Mouse (Mus musculus) left cerebral cortex, adult 6 months (tissue): ENCODE results near the gene Fcnb. TPM values are rescaled to one million over a fixed set of nuclear protein-coding genes. Genes with fewer than 3 reads are reported as not detected.

Experiments used
- long read RNA-seq, 2 experiments: library from polyadenylated mRNA; unstranded; transcript quantifications; one replicate each; pipeline ENCODE4 v2.0.0; 2019 to 2020
- polyA plus RNA-seq: library from polyadenylated mRNA; unstranded; fragments of <200 nt; fragmentation: Nextera tagmentation; gene quantifications from 2 replicates; pipeline ENCODE4 v1.2.3, GENCODE M21; 2021

The Fcnb gene
- polyA plus RNA-seq: not detected in 2 replicates
- long read RNA-seq, experiment 1: 0 reads
- long read RNA-seq, experiment 2: 0 reads

DNA sequence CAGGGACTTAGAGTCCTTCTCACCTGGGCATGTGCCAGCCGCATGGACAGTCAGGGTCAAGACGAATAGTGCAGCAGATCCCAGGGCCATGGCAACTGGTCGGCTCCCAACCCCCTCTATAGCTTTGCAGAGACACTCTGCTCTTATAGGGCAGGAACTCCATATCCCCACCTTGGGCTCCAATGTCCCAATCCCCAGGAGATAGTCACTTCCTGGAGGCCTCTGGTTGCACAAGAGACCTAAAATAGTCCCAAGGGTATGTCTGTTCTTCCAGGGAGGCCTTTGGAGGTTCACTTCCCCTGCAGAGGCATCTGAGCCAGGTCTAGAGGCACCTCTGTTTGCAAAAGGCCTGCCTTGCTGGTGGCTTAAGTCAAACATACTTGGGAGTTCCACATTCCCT is at the start of gene Fcnb:
TSS of gene Fcnb (minus strand) at position 118 of the 400 bp plus-strand sequence.

Other genes starting within 250 kb of the Fcnb start
- gene Col5a1, start 198.5 kb downstream of the Fcnb start, polyA plus RNA-seq: 0.21 and 0.43 TPM in 2 replicates
- 418 and 797 TPM in 2 replicates for gene Olfm1, start 108.1 kb upstream of the Fcnb start, polyA plus RNA-seq